Mouse (Mus musculus) adrenal gland, postnatal 10 days (tissue): ENCODE measurements around the gene Mroh2b. TPM values are rescaled to one million over a fixed set of nuclear protein-coding genes. Genes with fewer than 3 reads are reported as not detected.
A peak's percentile ranks its signal among the peaks of the same experiment; 100 is the strongest.

Experiments
- DNase-seq: peaks from one replicate; pipeline ENCODE4 v3.0.0; 2021; ENCODE audit warnings: mixed read lengths
- long read RNA-seq, 2 experiments: library from polyadenylated mRNA; stranded (forward); transcript quantifications; one replicate each; pipeline ENCODE4 v2.0.0; 2021
- total RNA-seq, 2 experiments: library from RNA; stranded (reverse); gene quantifications; 2 replicates each; pipeline ENCODE4 v1.2.3; 2021

Gene Mroh2b
- total RNA-seq, result not detected
- long read RNA-seq, experiment 1, result 0 reads
- long read RNA-seq, experiment 2, result 0 reads

DNA sequence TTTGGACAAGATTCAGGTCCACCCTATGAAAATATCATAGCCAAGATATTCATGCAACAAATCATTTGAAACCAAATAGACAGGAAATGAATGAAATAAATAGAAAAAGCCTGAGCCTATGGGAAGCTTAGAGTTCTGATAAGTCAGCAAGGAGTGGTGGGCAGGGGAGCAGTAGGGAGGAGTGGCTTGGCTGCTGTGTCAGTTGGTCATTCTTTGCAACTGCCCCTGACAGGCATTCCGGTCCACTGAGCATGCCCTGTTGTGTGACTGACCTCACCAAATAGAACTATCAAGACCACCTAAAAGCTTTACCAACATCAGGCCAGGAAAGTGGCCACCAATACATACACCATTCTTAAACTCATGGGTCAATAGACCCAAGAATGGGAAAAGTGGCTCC, at the start of gene Mroh2b:
Gene Mroh2b, plus strand, starts transcription at position 301 of the 400 bp plus-strand sequence.
- no peak for DNase-seq

DNA sequence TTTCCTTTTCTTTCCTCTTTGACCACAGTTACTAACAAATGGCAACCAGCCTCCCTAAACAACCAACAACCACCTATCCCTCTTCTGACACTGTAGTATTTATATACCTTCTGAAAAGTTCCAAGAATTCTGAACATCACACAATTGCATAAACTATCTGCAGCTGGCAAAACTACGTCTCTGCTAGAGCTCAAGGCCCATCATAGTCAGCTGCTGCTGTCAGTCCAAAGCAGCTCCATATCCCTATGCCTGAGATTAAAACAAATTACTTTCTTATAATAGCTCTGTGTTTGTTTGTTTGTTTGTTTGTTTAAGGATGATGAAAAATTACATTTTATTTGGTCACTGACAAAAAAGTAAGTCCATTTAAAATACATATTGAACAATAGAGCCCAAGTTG, 48.5 kb upstream of the Mroh2b start:
- DNase-seq, result no peak

GRCm38 (mm10) chr15:4894962-4895361, 3.6 kb upstream of the Mroh2b start:
- DNase-seq, result no peak

- no peak for DNase-seq
Measured at GRCm38 (mm10) chr15:4934731-4935130, 36.2 kb downstream of the Mroh2b start.

- DNase-seq, result no peak
Measured at GRCm38 (mm10) chr15:4973355-4973754, 74.8 kb downstream of the Mroh2b start.

DNA sequence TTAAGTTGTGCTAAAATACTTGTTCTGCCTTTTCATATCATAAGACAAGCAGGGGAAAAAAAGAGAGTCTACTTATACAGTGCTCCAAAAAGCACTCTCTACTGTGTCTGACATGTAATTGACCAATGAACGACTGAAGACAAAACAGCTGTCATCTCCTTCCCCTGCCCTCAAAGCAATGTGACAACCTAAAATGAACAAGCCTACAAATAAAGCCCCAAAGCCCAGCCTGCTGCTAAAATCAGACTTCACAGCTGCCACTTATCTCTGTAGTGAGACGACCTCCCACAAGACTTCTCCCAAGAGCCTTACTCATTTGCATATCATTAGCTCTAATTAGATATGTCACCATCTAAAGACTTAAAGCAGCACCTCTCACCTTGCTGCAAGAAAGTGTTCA, 104.4 kb downstream of the Mroh2b start:
- DNase-seq, result no peak

- no peak for DNase-seq
Measured at GRCm38 (mm10) chr15:5003503-5004196, 105.1 kb downstream of the Mroh2b start.

DNA sequence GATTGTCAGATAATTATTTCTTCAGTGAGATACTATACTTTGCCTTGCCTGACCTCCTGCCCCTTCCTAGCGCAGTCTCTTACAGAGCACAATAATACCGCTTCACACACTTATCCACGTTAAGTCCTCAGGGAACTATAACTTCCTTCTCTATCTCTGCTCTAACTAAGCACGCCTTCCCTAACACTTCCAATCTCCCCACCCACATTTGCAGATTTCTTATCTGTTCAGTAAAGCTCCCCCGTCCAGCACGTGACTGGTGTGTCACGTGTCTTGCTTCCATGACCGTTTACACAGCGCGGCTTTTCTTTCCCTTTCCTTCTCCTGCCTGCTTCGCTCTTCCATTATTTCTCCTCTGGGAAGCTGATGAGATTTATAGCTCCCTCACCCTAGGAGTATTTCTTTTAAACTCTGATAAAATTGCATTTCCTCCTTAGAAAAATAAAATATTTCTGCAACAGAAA, 111.1 kb downstream of the Mroh2b start:
- DNase-seq, result peak; percentile 32

Other genes starting within 250 kb of the Mroh2b start
- 1 to 10 TPM; 2.6 to 4.9 TPM for gene C6, start 171.6 kb upstream of the Mroh2b start, total RNA-seq
- 1 to 10 TPM; 6.4 to 6.6 TPM for gene C7, start 165.0 kb downstream of the Mroh2b start, total RNA-seq
- 1 to 10 TPM; 9.3 TPM for gene Card6, start 209.8 kb downstream of the Mroh2b start, total RNA-seq
- gene Rpl37, start 217.9 kb downstream of the Mroh2b start, total RNA-seq, result 100 to 1,000 TPM; 429 to 446 TPM
- 10 to 100 TPM; 27.8 to 31.8 TPM for gene Prkaa1, start 245.1 kb downstream of the Mroh2b start, total RNA-seq